Mouse (Mus musculus): Measurements from ENCODE around the gene Pdgfra. TPM values are rescaled to one million over a fixed set of nuclear protein-coding genes. Genes with fewer than 3 reads are reported as not detected.

The Pdgfra gene
- total and polyA plus RNA-seq, 3 experiments, result 0.60 TPM; not detected in 2

- H3K4me1 ChIP-seq (ENCODE audit: insufficient read depth, low read depth, low read length), result peaks cover 5% of the 10 kb centered on the region; the same call in 1 of the 2 replicates
- TF ChIP-seq GATA2 (IDR thresholded peaks at IDR 0.05; ENCODE audit: borderline replicate concordance, low read depth, low read length), result no peak
- TF ChIP-seq POLR2AphosphoS5 (IDR thresholded peaks at IDR 0.05; ENCODE audit: insufficient replicate concordance, low read depth, low read length), result no peak
- TF ChIP-seq TAL1 (conservative IDR thresholded peaks at IDR 0.05; ENCODE audit: low read depth, low read length), result no peak
- no peak for TF ChIP-seq GATA1 (IDR thresholded peaks at IDR 0.05; ENCODE audit: borderline replicate concordance, low read length)
- TF ChIP-seq CTCF (IDR thresholded peaks at IDR 0.05; ENCODE audit: low read depth, low read length), result no peak
- ATAC-seq (ENCODE audit: extremely low read depth, insufficient number of reproducible peaks, low FRiP score, poor library complexity, severe bottlenecking) (no peak), DNase-seq (ENCODE audit: low spot score) (no peak)
- H3K27me3 ChIP-seq (ENCODE audit: insufficient read depth, low read length), result peaks cover 70% of the 10 kb centered on the region
- H3K36me3 ChIP-seq (replicated peaks), result no peaks in the 10 kb centered on the region
- no peaks in the 10 kb centered on the region for H3K9me3 ChIP-seq (replicated peaks)
- no peak overlapping the region for H3K4me3 ChIP-seq (ENCODE audit: low read depth, low read length)
Measured at GRCm38 (mm10) chr5:75149380-75149779, 2.7 kb upstream of the Pdgfra start.

GRCm38 (mm10) chr5:75149880-75150279, 2.2 kb upstream of the Pdgfra start:
- TF ChIP-seq GATA1 (IDR thresholded peaks at IDR 0.05; ENCODE audit: borderline replicate concordance, low read length) (no peak), CTCF (IDR thresholded peaks at IDR 0.05; ENCODE audit: low read depth, low read length) (no peak), TAL1 (conservative IDR thresholded peaks at IDR 0.05; ENCODE audit: low read depth, low read length) (no peak), POLR2AphosphoS5 (IDR thresholded peaks at IDR 0.05; ENCODE audit: insufficient replicate concordance, low read depth, low read length) (no peak), GATA2 (IDR thresholded peaks at IDR 0.05; ENCODE audit: borderline replicate concordance, low read depth, low read length) (no peak)
- Histone ChIP-seq H3K36me3 (replicated peaks) (no peaks in the 10 kb centered on the region), H3K4me1 (ENCODE audit: insufficient read depth, low read depth, low read length) (peaks cover 5% of the 10 kb centered on the region; the same call in 1 of the 2 replicates), H3K4me3 (ENCODE audit: low read depth, low read length) (no peak overlapping the region), H3K27me3 (ENCODE audit: insufficient read depth, low read length) (peaks cover 71% of the 10 kb centered on the region), H3K9me3 (replicated peaks) (no peaks in the 10 kb centered on the region)
- ATAC-seq (ENCODE audit: extremely low read depth, insufficient number of reproducible peaks, low FRiP score, poor library complexity, severe bottlenecking) (no peak), DNase-seq (ENCODE audit: low spot score) (no peak)

- Histone ChIP-seq H3K9me3 (replicated peaks) (no peaks in the 10 kb centered on the region), H3K27me3 (ENCODE audit: insufficient read depth, low read length) (peaks cover 75% of the 10 kb centered on the region), H3K4me1 (ENCODE audit: insufficient read depth, low read depth, low read length) (peaks cover 8% of the 10 kb centered on the region; the same call in 1 of the 2 replicates), H3K36me3 (replicated peaks) (no peaks in the 10 kb centered on the region), H3K4me3 (ENCODE audit: low read depth, low read length) (no peak overlapping the region)
- TF ChIP-seq POLR2AphosphoS5 (IDR thresholded peaks at IDR 0.05; ENCODE audit: insufficient replicate concordance, low read depth, low read length) (no peak), TAL1 (conservative IDR thresholded peaks at IDR 0.05; ENCODE audit: low read depth, low read length) (no peak), GATA2 (IDR thresholded peaks at IDR 0.05; ENCODE audit: borderline replicate concordance, low read depth, low read length) (no peak), CTCF (IDR thresholded peaks at IDR 0.05; ENCODE audit: low read depth, low read length) (no peak), GATA1 (IDR thresholded peaks at IDR 0.05; ENCODE audit: borderline replicate concordance, low read length) (no peak)
- DNase-seq (ENCODE audit: low spot score) (no peak), ATAC-seq (ENCODE audit: extremely low read depth, insufficient number of reproducible peaks, low FRiP score, poor library complexity, severe bottlenecking) (no peak)
Measured at GRCm38 (mm10) chr5:75150341-75150981, 1.6 kb upstream of the Pdgfra start.

- H3K27me3 ChIP-seq (ENCODE audit: insufficient read depth, low read length), result peaks cover 83% of the 10 kb centered on the region
- H3K4me3 ChIP-seq (ENCODE audit: low read depth, low read length), result no peak overlapping the region
- no peaks in the 10 kb centered on the region for H3K36me3 ChIP-seq (replicated peaks)
- no peak for DNase-seq (ENCODE audit: low spot score)
- peaks cover 15% of the 10 kb centered on the region for H3K4me1 ChIP-seq (ENCODE audit: insufficient read depth, low read depth, low read length)
- no peak for ATAC-seq (ENCODE audit: extremely low read depth, insufficient number of reproducible peaks, low FRiP score, poor library complexity, severe bottlenecking)
- no peak for TF ChIP-seq POLR2AphosphoS5 (IDR thresholded peaks at IDR 0.05; ENCODE audit: insufficient replicate concordance, low read depth, low read length)
- TF ChIP-seq GATA2 (IDR thresholded peaks at IDR 0.05; ENCODE audit: borderline replicate concordance, low read depth, low read length), result no peak
- no peak for TF ChIP-seq TAL1 (conservative IDR thresholded peaks at IDR 0.05; ENCODE audit: low read depth, low read length)
- no peak for TF ChIP-seq CTCF (IDR thresholded peaks at IDR 0.05; ENCODE audit: low read depth, low read length)
- no peak for TF ChIP-seq GATA1 (IDR thresholded peaks at IDR 0.05; ENCODE audit: borderline replicate concordance, low read length)
- H3K9me3 ChIP-seq (replicated peaks), result no peaks in the 10 kb centered on the region
Measured at GRCm38 (mm10) chr5:75151146-75151900, 769 bp upstream of the Pdgfra start.

GRCm38 (mm10) chr5:75152791-75153625, 916 bp downstream of the Pdgfra start:
- Histone ChIP-seq H3K36me3 (replicated peaks) (no peaks in the 10 kb centered on the region), H3K4me3 (ENCODE audit: low read depth, low read length) (no peak overlapping the region), H3K9me3 (replicated peaks) (no peaks in the 10 kb centered on the region), H3K4me1 (ENCODE audit: insufficient read depth, low read depth, low read length) (peaks cover 15% of the 10 kb centered on the region), H3K27me3 (ENCODE audit: insufficient read depth, low read length) (peaks cover 80% of the 10 kb centered on the region)
- TF ChIP-seq CTCF (IDR thresholded peaks at IDR 0.05; ENCODE audit: low read depth, low read length), result no peak
- TF ChIP-seq GATA1 (IDR thresholded peaks at IDR 0.05; ENCODE audit: borderline replicate concordance, low read length), result no peak
- no peak for TF ChIP-seq POLR2AphosphoS5 (IDR thresholded peaks at IDR 0.05; ENCODE audit: insufficient replicate concordance, low read depth, low read length)
- TF ChIP-seq GATA2 (IDR thresholded peaks at IDR 0.05; ENCODE audit: borderline replicate concordance, low read depth, low read length), result no peak
- TF ChIP-seq TAL1 (conservative IDR thresholded peaks at IDR 0.05; ENCODE audit: low read depth, low read length), result no peak
- ATAC-seq (ENCODE audit: extremely low read depth, insufficient number of reproducible peaks, low FRiP score, poor library complexity, severe bottlenecking) (no peak), DNase-seq (ENCODE audit: low spot score) (no peak)

All from G1E (cell line).